ENCODE assay signal across 10 mouse cellular contexts in the genomic region with DNA sequence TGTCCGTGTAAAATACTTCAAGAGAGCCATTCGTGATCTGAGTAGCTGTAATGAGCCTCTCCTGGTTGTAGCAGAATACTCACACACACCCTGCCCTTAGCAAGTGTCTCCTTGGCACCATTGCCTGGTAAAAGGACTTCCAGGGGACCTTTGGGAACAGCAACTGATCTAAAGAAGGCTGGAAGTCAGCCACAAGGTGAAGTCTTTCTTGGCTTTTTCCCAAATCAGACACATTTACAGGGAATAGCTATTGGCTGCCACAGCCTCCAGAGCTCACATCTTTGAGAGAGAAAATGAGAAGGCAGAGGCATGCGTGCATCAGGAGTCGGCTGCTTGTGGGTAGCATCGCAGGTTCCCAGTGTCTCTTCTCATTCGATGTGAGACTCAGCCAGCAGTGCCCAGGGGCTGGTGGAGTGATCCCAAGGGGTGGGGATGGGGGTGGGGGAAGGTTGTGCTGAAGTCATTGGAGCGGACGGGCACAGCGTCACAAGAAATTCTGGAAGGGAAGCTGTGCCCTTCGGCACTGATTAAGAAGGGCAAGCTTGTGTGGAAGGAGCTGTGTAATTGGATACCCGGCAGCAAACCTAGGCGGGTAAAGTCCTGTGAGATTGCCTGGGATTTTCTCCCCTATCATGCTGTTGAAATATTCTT.
DNase-seq lines count a peak whose midpoint lies in the region; ATAC-seq lines count a peak whose summit lies in the region.
"Had no signal": no experiment of that assay in that cellular context is flagged by ENCODE, and none has a peak within 500 bp of the region (broad histone marks: within the 10 kb centered on the region; RNA-seq: fewer than 3 reads in every experiment).

No protein-coding gene starts in this region.

- H3K4me3 ChIP-seq in kidney, embryonic 15.5 days (replicated peaks), result no peak overlapping the region
- no peak overlapping the region for H3K4me3 ChIP-seq in forebrain, embryonic 16.5 days (replicated peaks; ENCODE audit: low read length)
- no peak overlapping the region for H3K4me3 ChIP-seq in midbrain, embryonic 15.5 days

- H3K27me3 ChIP-seq in kidney, embryonic 15.5 days, result no peaks in the 10 kb centered on the region
- no peaks in the 10 kb centered on the region for H3K27me3 ChIP-seq in forebrain, embryonic 16.5 days (replicated peaks; ENCODE audit: control insufficient read depth, insufficient read depth, low read length)
- H3K27me3 ChIP-seq in midbrain, embryonic 15.5 days (replicated peaks), result no peaks in the 10 kb centered on the region

- H3K4me2 ChIP-seq in kidney, embryonic 15.5 days, result peak overlapping the region; percentile 45
- H3K4me2 ChIP-seq in forebrain, embryonic 16.5 days (ENCODE audit: low read length), result peak overlapping the region; percentile 10; the same call in 1 of the 2 replicates
- peak overlapping the region; percentile 24; the same call in 1 of the 2 replicates for H3K4me2 ChIP-seq in midbrain, embryonic 15.5 days

- peak; percentile 20 for DNase-seq in adrenal gland, postnatal 14 days
- no peak for DNase-seq in adrenal gland, postnatal 4 days (ENCODE audit: low spot score in 2 of 2)
- no peak for DNase-seq in kidney, adult 18-20 months
- DNase-seq in layer of hippocampus, postnatal 14 days (ENCODE audit: low spot score in 2 of 2), result no peak
- DNase-seq in cerebellum, postnatal 25 days, result no peak
- DNase-seq: cerebellum, adult 11 months; lung, postnatal 10 days had no signal

- peaks cover 24% of the 10 kb centered on the region for H3K4me1 ChIP-seq in kidney, embryonic 15.5 days
- H3K4me1 ChIP-seq in forebrain, embryonic 16.5 days (replicated peaks; ENCODE audit: control insufficient read depth, insufficient read depth, low read length), result peaks cover 3% of the 10 kb centered on the region; the same call in 1 of the 2 replicates
- peaks cover 11% of the 10 kb centered on the region for H3K4me1 ChIP-seq in midbrain, embryonic 15.5 days

- H3K27ac ChIP-seq in kidney, embryonic 15.5 days, result no peak overlapping the region
- no peak overlapping the region for H3K27ac ChIP-seq in forebrain, embryonic 16.5 days (ENCODE audit: low read length)
- no peak overlapping the region for H3K27ac ChIP-seq in midbrain, embryonic 15.5 days

- no peak overlapping the region; the same call in 1 of the 2 replicates for H3K9ac ChIP-seq in kidney, embryonic 15.5 days
- no peak overlapping the region for H3K9ac ChIP-seq in forebrain, embryonic 16.5 days (replicated peaks; ENCODE audit: low read depth, low read length)
- no peak overlapping the region for H3K9ac ChIP-seq in midbrain, embryonic 15.5 days

- ATAC-seq in kidney, embryonic 15.5 days (replicated peaks; ENCODE audit: low FRiP score), result peak; percentile 91
- ATAC-seq in forebrain, embryonic 16.5 days, result peak; percentile 59
- peak; percentile 79 for ATAC-seq in midbrain, embryonic 15.5 days (replicated peaks)

- 30% methylated on average over 12 of the region's 12 CpGs for WGBS in kidney, embryonic 15.5 days
- WGBS in forebrain, embryonic 16.5 days, result 37% methylated on average over 12 of the region's 12 CpGs
- WGBS in midbrain, embryonic 15.5 days, result 43% methylated on average over 12 of the region's 12 CpGs

- H3K36me3 ChIP-seq in kidney, embryonic 15.5 days, result no peaks in the 10 kb centered on the region
- no peaks in the 10 kb centered on the region for H3K36me3 ChIP-seq in forebrain, embryonic 16.5 days (ENCODE audit: control insufficient read depth, insufficient read depth)
- H3K36me3 ChIP-seq in midbrain, embryonic 15.5 days (replicated peaks), result no peaks in the 10 kb centered on the region

- no peaks in the 10 kb centered on the region for H3K9me3 ChIP-seq in kidney, embryonic 15.5 days (replicated peaks)
- no peaks in the 10 kb centered on the region for H3K9me3 ChIP-seq in forebrain, embryonic 16.5 days (ENCODE audit: control insufficient read depth, low read length)
- H3K9me3 ChIP-seq in midbrain, embryonic 15.5 days, result no peaks in the 10 kb centered on the region
